Comparison of ENCODE assay signal across 9 mouse cellular contexts in the genomic region with DNA sequence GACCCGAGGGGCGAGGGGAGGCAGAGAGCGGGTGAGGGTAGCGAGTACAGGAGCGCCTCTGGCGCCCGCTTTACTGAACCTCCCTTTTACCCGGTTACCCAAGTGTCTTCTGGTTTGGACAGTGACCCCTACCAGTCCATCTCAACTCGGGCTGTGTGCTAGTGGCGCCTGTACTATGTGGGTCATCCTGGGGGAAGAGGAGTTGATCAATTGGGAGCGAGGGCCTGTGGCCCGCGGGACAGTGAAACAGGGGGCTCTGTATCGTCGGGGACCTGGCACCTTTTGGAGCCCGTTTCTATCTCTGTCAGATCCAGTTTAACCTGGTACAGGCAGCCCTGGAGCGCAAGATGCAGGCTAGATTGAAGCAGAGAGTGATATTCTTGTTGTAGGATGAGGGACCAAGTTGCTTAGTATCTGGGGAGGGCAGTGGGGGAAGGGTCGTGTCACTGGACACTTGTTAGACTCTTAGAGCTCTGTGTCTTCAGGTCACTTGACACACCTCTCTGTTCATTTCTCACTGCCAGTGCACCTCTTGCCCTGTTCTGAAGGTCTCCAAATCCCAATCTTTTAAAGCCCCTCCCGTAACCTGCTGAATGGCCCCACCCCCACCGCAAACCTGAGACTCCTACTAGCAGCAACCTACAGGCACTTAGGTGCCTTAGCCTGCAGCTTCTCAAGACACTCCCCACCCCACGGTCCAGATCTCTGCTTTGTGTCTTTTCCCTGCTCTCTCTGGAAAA. TPM values are rescaled to one million over a fixed set of nuclear protein-coding genes. Genes with fewer than 3 reads are reported as not detected.
DNase-seq lines count a peak whose midpoint lies in the region; ATAC-seq and TF ChIP-seq lines count a peak whose summit lies in the region.
"Had no signal": no experiment of that assay in that cellular context is flagged by ENCODE, and none has a peak within 500 bp of the region (broad histone marks: within the 10 kb centered on the region; RNA-seq: fewer than 3 reads in every experiment).

No protein-coding gene starts in this region.

- TF ChIP-seq CTCF in lung, adult 2 months (IDR thresholded peaks at IDR 0.05; ENCODE audit: insufficient read depth, low read length), result no peak
- TF ChIP-seq CTCF in liver, postnatal 0 days (IDR thresholded peaks at IDR 0.05; ENCODE audit: low read depth), result no peak

- WGBS in lung, embryonic 16.5 days, result 13% methylated on average over 20 of the region's 21 CpGs
- 21% methylated on average over 21 of the region's 21 CpGs for WGBS in lung, adult 2 months
- WGBS in hindbrain, embryonic 11.5 days, result 12% methylated on average over 17 of the region's 21 CpGs
- 28% methylated on average over 15 of the region's 21 CpGs for WGBS in liver, postnatal 0 days (ENCODE audit: insufficient replicate concordance)

- no peak overlapping the region for H3K27ac ChIP-seq in lung, embryonic 16.5 days (ENCODE audit: low read length)
- no peak overlapping the region for H3K27ac ChIP-seq in hindbrain, embryonic 11.5 days (ENCODE audit: low read depth, low read length)
- no peak overlapping the region for H3K27ac ChIP-seq in liver, postnatal 0 days (ENCODE audit: low read depth)

- H3K27me3 ChIP-seq in lung, embryonic 16.5 days (ENCODE audit: control insufficient read depth, insufficient read depth, low read depth, low read length), result peaks cover 16% of the 10 kb centered on the region
- peaks cover 10% of the 10 kb centered on the region; the same call in 1 of the 2 replicates for H3K27me3 ChIP-seq in hindbrain, embryonic 11.5 days (ENCODE audit: control insufficient read depth, insufficient read depth, low read length)
- H3K27me3 ChIP-seq in liver, postnatal 0 days (ENCODE audit: insufficient read depth, low read length), result 0 out of 2 replicates have a peak, but pooled peaks cover 5% of the 10 kb centered on the region
- H3K27me3 ChIP-seq: CH12.LX had no signal

- no peak for TF ChIP-seq EP300 in liver, postnatal 0 days (IDR thresholded peaks at IDR 0.05; ENCODE audit: low read depth)

- peak overlapping the region; percentile 72 for H3K4me2 ChIP-seq in lung, embryonic 16.5 days (ENCODE audit: low read depth, low read length)
- H3K4me2 ChIP-seq in hindbrain, embryonic 11.5 days (replicated peaks; ENCODE audit: low read depth, low read length), result peak overlapping the region; percentile 59
- peak overlapping the region; percentile 59 for H3K4me2 ChIP-seq in liver, postnatal 0 days (ENCODE audit: low read depth, low read length)

- DNase-seq in embryo, embryonic 10 days (ENCODE audit: low spot score), result peak; percentile 10
- no peak for DNase-seq in embryo, embryonic 11 days
- DNase-seq in lung, adult 2 months, result no peak
- DNase-seq in hindbrain, embryonic 11.5 days (ENCODE audit: low spot score), result peak; percentile 31
- DNase-seq in liver, postnatal 0 days, result peak; percentile 13
- no peak for DNase-seq in gastrocnemius, adult 18-20 months (ENCODE audit: low spot score)
- DNase-seq in thymus, postnatal 25 days, result no peak

- H3K4me3 ChIP-seq in lung, embryonic 16.5 days (ENCODE audit: low read length), result peak overlapping the region; percentile 50
- no peak overlapping the region for H3K4me3 ChIP-seq in lung, adult 2 months (replicated peaks; ENCODE audit: extremely low read depth, low read depth, low read length)
- H3K4me3 ChIP-seq in hindbrain, embryonic 11.5 days (ENCODE audit: low read depth, low read length), result peak overlapping the region; percentile 43
- H3K4me3 ChIP-seq in liver, postnatal 0 days (ENCODE audit: low read depth, low read length), result peak overlapping the region; percentile 48

- peak; percentile 49; the same call in 1 of the 2 replicates for ATAC-seq in lung, embryonic 16.5 days (ENCODE audit: low read depth)
- ATAC-seq in hindbrain, embryonic 11.5 days (ENCODE audit: low FRiP score), result peak; percentile 81
- peak; percentile 68 for ATAC-seq in liver, postnatal 0 days

- peak overlapping the region; percentile 39 for H3K9ac ChIP-seq in lung, embryonic 16.5 days (ENCODE audit: low read length)
- peak overlapping the region; percentile 40; the same call in 1 of the 2 replicates for H3K9ac ChIP-seq in hindbrain, embryonic 11.5 days (ENCODE audit: low read depth, low read length)
- H3K9ac ChIP-seq in liver, postnatal 0 days (replicated peaks), result no peak overlapping the region; the same call in 1 of the 2 replicates

- no peaks in the 10 kb centered on the region for H3K9me3 ChIP-seq in lung, embryonic 16.5 days (ENCODE audit: control insufficient read depth, low read length)
- no peaks in the 10 kb centered on the region for H3K9me3 ChIP-seq in hindbrain, embryonic 11.5 days (ENCODE audit: control insufficient read depth, low read length)
- no peaks in the 10 kb centered on the region for H3K9me3 ChIP-seq in liver, postnatal 0 days (ENCODE audit: low read length)

- no peaks in the 10 kb centered on the region for H3K4me1 ChIP-seq in lung, embryonic 16.5 days (replicated peaks; ENCODE audit: control insufficient read depth, insufficient read depth, low read length)
- no peaks in the 10 kb centered on the region for H3K4me1 ChIP-seq in lung, adult 2 months (ENCODE audit: control insufficient read depth, insufficient read depth, low read length)
- H3K4me1 ChIP-seq in hindbrain, embryonic 11.5 days (replicated peaks; ENCODE audit: control insufficient read depth, insufficient read depth, low read length), result no peaks in the 10 kb centered on the region
- no peaks in the 10 kb centered on the region for H3K4me1 ChIP-seq in liver, postnatal 0 days (ENCODE audit: insufficient read depth)

- H3K36me3 ChIP-seq in lung, embryonic 16.5 days (ENCODE audit: control insufficient read depth, insufficient read depth, low read length), result no peaks in the 10 kb centered on the region
- H3K36me3 ChIP-seq in hindbrain, embryonic 11.5 days (ENCODE audit: control insufficient read depth, insufficient read depth, low read length), result no peaks in the 10 kb centered on the region
- no peaks in the 10 kb centered on the region for H3K36me3 ChIP-seq in liver, postnatal 0 days (replicated peaks; ENCODE audit: insufficient read depth, low read length)

- no peak for TF ChIP-seq POLR2A in lung, adult 2 months (IDR thresholded peaks at IDR 0.05; ENCODE audit: borderline replicate concordance, extremely low read depth, low read depth, low read length)

RNA-seq across cellular contexts. Expression of a gene that starts 0.6 kb away (rescaled TPM):
- 0.11 and 0.14 TPM in 2 replicates for polyA plus RNA-seq in lung, embryonic 16.5 days (2015; fragmentation: Nextera tagmentation; extraction: Ambion mirVana)
- polyA plus RNA-seq in lung, adult 2 months (2012; rRNA removed), result not detected in 2 replicates
- polyA plus RNA-seq in hindbrain, embryonic 11.5 days (2014; fragmentation: Nextera tagmentation; extraction: Ambion mirVana), result 0.19 and 0.22 TPM in 2 replicates
- 0.86 and 1.4 TPM in 2 replicates for polyA plus RNA-seq in liver, postnatal 0 days (2015; fragmentation: Nextera tagmentation; extraction: Ambion mirVana)
- under 1 TPM in 1 of 2 experiments, not detected in 1; 0.07 TPM for total RNA-seq in gastrocnemius, adult 18-20 months (2021)
- total RNA-seq: CH12.LX had no signal

RNA-seq across cellular contexts. Expression of a gene that starts 1.3 kb away (rescaled TPM):
- polyA plus RNA-seq in lung, embryonic 16.5 days (2015; fragmentation: Nextera tagmentation; extraction: Ambion mirVana), result 0.08 TPM in 1 of 2 replicates, not detected in the other
- polyA plus RNA-seq in lung, adult 2 months (2012; rRNA removed), result not detected in 2 replicates
- 0.31 and 0.54 TPM in 2 replicates for polyA plus RNA-seq in hindbrain, embryonic 11.5 days (2014; fragmentation: Nextera tagmentation; extraction: Ambion mirVana)
- not detected in 2 replicates for polyA plus RNA-seq in liver, postnatal 0 days (2015; fragmentation: Nextera tagmentation; extraction: Ambion mirVana)
- total RNA-seq in gastrocnemius, adult 18-20 months (2021), result not detected
- total RNA-seq: CH12.LX had no signal

Comparison
In these comparisons a context has a peak if more than half of its experiments do, and no peak if none do; other contexts are left out.
1. DNase-seq: peak in embryo, embryonic 10 days (single experiment), hindbrain, embryonic 11.5 days (single experiment) and liver, postnatal 0 days (single experiment); none in embryo, embryonic 11 days (single experiment), lung, adult 2 months (single experiment), gastrocnemius, adult 18-20 months (single experiment) and thymus, postnatal 25 days (single experiment).
2. Peak in every context shown above with its lines, with median percentiles within 50 percentile points of each other: ATAC-seq and H3K4me2 ChIP-seq.